Mouse (Mus musculus) liver, embryonic 15.5 days (tissue): ENCODE measurements around the gene Col26a1. TPM values are rescaled to one million over a fixed set of nuclear protein-coding genes. Genes with fewer than 3 reads are reported as not detected.
"Not testable (repeated sequence)": the region's sequence is repeated elsewhere in the genome, so short reads cannot be mapped to it uniquely, and the experiment has no call there.

Source experiments
- ATAC-seq: fragments of 200-750 bp; cut with Nextera tagmentation; 2 replicates; pipeline ENCODE4 v1.8.0; 2017; ENCODE audit warnings: moderate number of reproducible peaks, mild to moderate bottlenecking, moderate library complexity; ENCODE audit not compliant: insufficient read depth
- H3K27ac ChIP-seq: fragments of 300-500 bp; sonication (generic); replicated peaks from 2 replicates; pipeline ENCODE4 v1.5.1; 2015; ENCODE audit warnings: mild to moderate bottlenecking, inconsistent platforms
- H3K27me3 ChIP-seq: fragments of 300-500 bp; sonication (generic); 2 replicates; pipeline ENCODE4 v1.6.1; 2015; ENCODE audit warnings: mild to moderate bottlenecking, inconsistent platforms
- H3K36me3 ChIP-seq: fragments of 300-500 bp; sonication (generic); replicated peaks from 2 replicates; pipeline ENCODE4 v1.6.1; 2015; ENCODE audit warnings: moderate library complexity, mild to moderate bottlenecking, inconsistent platforms
- H3K4me1 ChIP-seq: fragments of 300-500 bp; sonication (generic); replicated peaks from 2 replicates; pipeline ENCODE4 v1.6.1; 2015; ENCODE audit warnings: inconsistent platforms
- H3K4me2 ChIP-seq: fragments of 300-500 bp; sonication (generic); 2 replicates; pipeline ENCODE4 v1.6.1; 2015; ENCODE audit warnings: moderate library complexity, mild to moderate bottlenecking, inconsistent platforms
- H3K4me3 ChIP-seq: fragments of 300-500 bp; sonication (generic); replicated peaks from 2 replicates; pipeline ENCODE4 v1.5.1; 2015; ENCODE audit warnings: mild to moderate bottlenecking, inconsistent platforms
- H3K9ac ChIP-seq: fragments of 300-500 bp; sonication (generic); 2 replicates; pipeline ENCODE4 v1.6.1; 2015; ENCODE audit warnings: moderate library complexity, mild to moderate bottlenecking, inconsistent platforms
- H3K9me3 ChIP-seq: fragments of 300-500 bp; sonication (generic); replicated peaks from 2 replicates; pipeline ENCODE4 v1.6.1; 2016; ENCODE audit warnings: inconsistent platforms
- WGBS: fragments of 180-500 bp; shearing (Covaris S2); methylation state at CpG from one replicate; pipeline ENCODE4 v1.1.7; 2015; ENCODE audit warnings: mixed read lengths; ENCODE audit not compliant: insufficient replicate concordance; 5-methylcytosine and 5-hydroxymethylcytosine counted together
- polyA plus RNA-seq: library from polyadenylated mRNA; unstranded; fragments of >200 nt; fragmentation: Nextera tagmentation; extraction: Ambion mirVana; gene quantifications from 2 replicates; pipeline ENCODE4 v1.2.1, GENCODE M21; 2015

The Col26a1 gene
- polyA plus RNA-seq, 1 experiment from 2014 or later = 0.85 TPM

DNA sequence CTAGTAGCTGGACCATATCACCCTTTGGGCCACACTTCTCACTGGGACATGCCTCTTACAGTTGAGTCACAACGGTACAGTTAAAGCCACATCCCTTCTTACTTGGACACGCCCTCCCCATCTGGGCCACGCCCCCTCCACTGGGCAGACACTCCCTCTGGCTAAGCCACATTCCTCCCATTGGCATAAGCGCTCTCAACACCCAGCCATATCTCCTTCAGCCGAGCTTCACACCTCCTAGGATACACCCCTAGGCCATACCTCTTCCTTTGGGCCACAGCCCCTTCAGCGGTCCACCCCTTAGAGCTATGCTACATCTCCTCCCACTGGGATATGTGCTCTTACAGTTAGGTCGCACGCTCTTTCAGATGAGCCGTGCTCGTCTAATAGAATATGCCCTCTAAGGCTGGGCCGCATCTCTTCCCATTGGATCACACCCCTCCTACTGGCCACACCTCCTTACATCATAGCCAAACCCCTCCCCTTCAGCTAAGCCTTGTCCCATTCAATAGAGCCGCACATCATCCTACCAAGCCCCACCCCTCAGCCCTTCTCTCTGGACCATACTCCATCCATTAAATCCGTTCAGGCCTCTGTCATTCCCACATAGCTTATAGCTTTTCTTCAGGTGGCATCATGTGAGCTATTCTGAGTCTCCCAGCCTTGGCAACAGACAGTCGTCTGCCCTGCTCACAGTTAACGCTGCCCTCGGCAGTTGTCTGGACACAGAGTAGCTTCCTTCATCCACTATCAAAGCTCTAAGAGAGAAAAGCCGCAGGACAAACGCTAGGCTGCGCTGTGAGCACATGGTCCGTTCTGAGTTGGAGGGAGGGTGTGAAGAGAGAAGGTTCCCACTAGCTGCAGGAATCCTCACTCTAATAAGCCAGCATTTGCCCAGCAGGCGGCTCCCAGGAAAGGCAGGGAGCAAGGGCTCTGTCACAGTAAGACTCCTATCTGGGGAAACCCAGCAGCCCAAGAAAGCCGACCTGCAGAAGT lies 109.7 kb downstream of the Col26a1 start:
- ATAC-seq = no peak

DNA sequence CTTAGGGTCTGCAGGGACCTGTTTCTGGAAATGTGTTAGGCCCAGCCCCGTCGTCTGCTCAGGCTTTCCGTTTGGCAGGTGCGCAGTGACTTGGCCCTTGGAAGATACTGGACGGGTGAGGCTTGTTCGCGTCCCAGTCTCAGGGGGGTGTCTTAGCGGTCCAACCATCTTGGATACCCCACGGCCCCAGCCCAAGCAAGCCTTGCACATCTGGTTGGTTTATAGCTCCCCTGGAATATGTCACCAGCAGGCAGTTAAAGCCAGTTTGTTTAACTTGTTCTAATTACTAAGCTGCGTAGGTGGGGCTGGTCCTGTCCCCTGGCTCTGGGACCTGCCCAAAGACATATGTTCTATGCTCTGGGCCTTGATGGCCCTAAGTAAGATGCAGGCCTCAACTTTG lies 111.9 kb downstream of the Col26a1 start:
- Histone ChIP-seq H3K4me3 (no peak overlapping the region), H3K36me3 (no peaks in the 10 kb centered on the region), H3K9ac (no peak overlapping the region), H3K4me1 (no peaks in the 10 kb centered on the region), H3K9me3 (no peaks in the 10 kb centered on the region), H3K27ac (no peak overlapping the region), H3K4me2 (no peak overlapping the region), H3K27me3 (no peaks in the 10 kb centered on the region)
- 75% methylated on average over 10 of the region's 10 CpGs for WGBS
- no peak for ATAC-seq

More for the DNA sequence above, 109.7 kb downstream of the Col26a1 start:
- Histone ChIP-seq H3K4me3 (no peak overlapping the region), H3K4me2 (no peak overlapping the region), H3K4me1 (no peaks in the 10 kb centered on the region), H3K9ac (no peak overlapping the region), H3K27ac (no peak overlapping the region), H3K36me3 (no peaks in the 10 kb centered on the region), H3K27me3 (no peaks in the 10 kb centered on the region), H3K9me3 (no peaks in the 10 kb centered on the region)
- WGBS = 49% methylated on average over 22 of the region's 22 CpGs

DNA sequence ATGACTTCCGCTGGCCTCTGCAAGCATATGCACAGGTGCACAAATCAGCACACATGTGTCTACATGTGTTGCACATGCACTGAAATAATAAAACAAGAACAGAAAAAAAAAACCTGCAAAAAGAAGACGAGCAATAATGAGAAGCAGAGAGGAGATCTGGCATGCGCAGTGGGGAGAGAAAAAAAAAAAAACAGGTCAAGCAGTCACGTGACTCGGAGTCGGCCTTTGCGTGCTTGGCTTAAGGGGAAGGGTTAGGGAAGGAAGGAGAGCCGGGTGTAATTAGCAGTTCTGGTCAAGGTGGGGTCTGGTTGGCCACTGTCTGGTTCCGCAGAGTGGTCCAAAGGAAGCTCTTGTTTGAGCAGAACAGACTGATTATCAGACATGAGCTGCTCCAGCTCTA lies 115.7 kb downstream of the Col26a1 start:
- Histone ChIP-seq H3K4me3 (no peak overlapping the region), H3K9me3 (no peaks in the 10 kb centered on the region), H3K27me3 (no peaks in the 10 kb centered on the region), H3K9ac (no peak overlapping the region), H3K27ac (no peak overlapping the region), H3K36me3 (no peaks in the 10 kb centered on the region), H3K4me2 (no peak overlapping the region), H3K4me1 (no peaks in the 10 kb centered on the region)
- ATAC-seq = no peak
- 63% methylated on average over 9 of the region's 9 CpGs for WGBS

DNA sequence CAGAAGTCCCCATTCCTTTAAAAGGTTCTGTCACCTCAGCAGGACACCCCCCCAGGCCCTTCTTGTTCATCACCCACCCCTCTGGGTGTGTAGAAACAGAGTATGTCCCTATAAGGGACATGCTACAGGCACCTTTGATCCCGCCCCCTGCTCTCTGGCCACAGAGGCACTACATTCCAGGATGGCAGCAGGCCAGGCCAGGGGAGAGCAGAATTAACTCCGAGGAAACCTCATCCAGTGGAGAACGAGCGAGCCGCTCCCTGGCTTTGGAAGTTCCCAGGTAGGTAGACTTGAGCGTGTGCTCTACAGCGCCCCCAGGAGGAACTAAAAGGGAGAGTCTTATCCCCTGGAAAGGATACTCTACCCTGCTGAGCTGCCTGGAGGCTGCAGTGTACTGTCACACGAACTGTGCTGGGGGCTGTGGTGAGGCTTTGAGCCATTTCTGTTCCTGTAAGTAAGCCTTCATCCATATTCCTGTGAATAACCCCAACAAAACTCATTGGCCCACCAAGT lies 118.8 kb downstream of the Col26a1 start:
- no peaks in the 10 kb centered on the region for H3K4me1 ChIP-seq
- no peak for ATAC-seq
- no peaks in the 10 kb centered on the region for H3K36me3 ChIP-seq
- H3K9me3 ChIP-seq = no peaks in the 10 kb centered on the region
- H3K4me2 ChIP-seq = no peak overlapping the region
- no peak overlapping the region for H3K9ac ChIP-seq
- H3K27me3 ChIP-seq = no peaks in the 10 kb centered on the region
- WGBS = 48% methylated on average over 8 of the region's 8 CpGs
- no peak overlapping the region for H3K27ac ChIP-seq
- no peak overlapping the region for H3K4me3 ChIP-seq

DNA sequence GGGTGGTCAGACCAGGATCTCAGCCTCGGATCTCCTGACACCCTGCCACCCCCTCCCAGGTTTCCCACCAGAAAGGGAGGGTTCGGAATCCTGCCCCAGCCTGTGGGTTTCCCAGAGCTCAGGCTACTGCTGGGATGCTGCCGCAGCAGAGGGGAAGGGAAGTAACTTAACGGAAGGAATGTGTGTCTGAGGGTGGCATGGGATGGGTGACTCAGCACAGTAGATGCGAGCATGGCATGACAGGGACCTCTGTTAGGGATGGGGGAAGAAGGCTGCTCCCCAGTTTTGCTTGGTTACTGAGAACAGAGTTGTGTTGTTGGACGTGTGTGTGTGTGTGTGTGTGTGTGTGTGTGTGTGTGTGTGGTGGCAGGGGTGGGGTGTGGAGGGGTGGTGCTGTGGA lies 122.7 kb downstream of the Col26a1 start:
- no peak overlapping the region for H3K9ac ChIP-seq
- no peaks in the 10 kb centered on the region for H3K4me1 ChIP-seq
- H3K27me3 ChIP-seq = no peaks in the 10 kb centered on the region
- H3K27ac ChIP-seq = no peak overlapping the region
- H3K4me3 ChIP-seq = no peak overlapping the region
- 32% methylated on average over 6 of the region's 6 CpGs for WGBS
- no peak overlapping the region for H3K4me2 ChIP-seq
- ATAC-seq = no peak
- no peaks in the 10 kb centered on the region for H3K36me3 ChIP-seq
- H3K9me3 ChIP-seq = no peaks in the 10 kb centered on the region

- ATAC-seq = no peak
- Histone ChIP-seq H3K9ac (no peak overlapping the region), H3K36me3 (no peaks in the 10 kb centered on the region), H3K9me3 (no peaks in the 10 kb centered on the region), H3K4me3 (no peak overlapping the region), H3K27me3 (no peaks in the 10 kb centered on the region), H3K27ac (no peak overlapping the region), H3K4me1 (no peaks in the 10 kb centered on the region), H3K4me2 (no peak overlapping the region)
- 38% methylated on average over 6 of the region's 6 CpGs for WGBS
Observed at GRCm38 (mm10) chr5:136759781-136760180, 123.2 kb downstream of the Col26a1 start.

GRCm38 (mm10) chr5:136755696-136756095 lies 127.3 kb downstream of the Col26a1 start:
- H3K27me3 ChIP-seq = no peaks in the 10 kb centered on the region
- no peaks in the 10 kb centered on the region for H3K4me1 ChIP-seq
- no peaks in the 10 kb centered on the region; the same call in 1 of the 2 replicates for H3K9me3 ChIP-seq
- no peak overlapping the region for H3K27ac ChIP-seq
- WGBS = 3% methylated on average over 3 of the region's 3 CpGs
- H3K4me3 ChIP-seq = no peak overlapping the region
- H3K36me3 ChIP-seq = no peaks in the 10 kb centered on the region
- no peak overlapping the region for H3K9ac ChIP-seq
- no peak for ATAC-seq
- H3K4me2 ChIP-seq = no peak overlapping the region

GRCm38 (mm10) chr5:136754053-136754591 lies 128.9 kb downstream of the Col26a1 start:
- H3K4me2 ChIP-seq = no peak overlapping the region
- no peaks in the 10 kb centered on the region for H3K27me3 ChIP-seq
- no peaks in the 10 kb centered on the region; the same call in 1 of the 2 replicates for H3K9me3 ChIP-seq
- WGBS = 59% methylated on average over 14 of the region's 14 CpGs
- no peak overlapping the region for H3K9ac ChIP-seq
- H3K27ac ChIP-seq = no peak overlapping the region
- no peaks in the 10 kb centered on the region for H3K36me3 ChIP-seq
- no peak for ATAC-seq
- H3K4me1 ChIP-seq = no peaks in the 10 kb centered on the region
- no peak overlapping the region for H3K4me3 ChIP-seq

GRCm38 (mm10) chr5:136753176-136753575 lies 129.8 kb downstream of the Col26a1 start:
- not testable (repeated sequence) for H3K4me1 ChIP-seq, H3K27ac ChIP-seq, ATAC-seq, H3K9ac ChIP-seq, H3K36me3 ChIP-seq, H3K4me2 ChIP-seq, H3K4me3 ChIP-seq, H3K9me3 ChIP-seq, H3K27me3 ChIP-seq
- WGBS = 39% methylated on average over 7 of the region's 7 CpGs

- Histone ChIP-seq H3K27ac (no peak overlapping the region), H3K36me3 (no peaks in the 10 kb centered on the region), H3K9me3 (peaks cover 11% of the 10 kb centered on the region; the same call in 1 of the 2 replicates), H3K4me3 (no peak overlapping the region), H3K27me3 (no peaks in the 10 kb centered on the region), H3K4me2 (no peak overlapping the region), H3K4me1 (no peaks in the 10 kb centered on the region), H3K9ac (no peak overlapping the region)
- whole genome bisulfite sequencing = 91% methylated on average over 19 of the region's 19 CpGs
- ATAC-seq = no peak
Observed at GRCm38 (mm10) chr5:136752104-136752503, 130.9 kb downstream of the Col26a1 start.

DNA sequence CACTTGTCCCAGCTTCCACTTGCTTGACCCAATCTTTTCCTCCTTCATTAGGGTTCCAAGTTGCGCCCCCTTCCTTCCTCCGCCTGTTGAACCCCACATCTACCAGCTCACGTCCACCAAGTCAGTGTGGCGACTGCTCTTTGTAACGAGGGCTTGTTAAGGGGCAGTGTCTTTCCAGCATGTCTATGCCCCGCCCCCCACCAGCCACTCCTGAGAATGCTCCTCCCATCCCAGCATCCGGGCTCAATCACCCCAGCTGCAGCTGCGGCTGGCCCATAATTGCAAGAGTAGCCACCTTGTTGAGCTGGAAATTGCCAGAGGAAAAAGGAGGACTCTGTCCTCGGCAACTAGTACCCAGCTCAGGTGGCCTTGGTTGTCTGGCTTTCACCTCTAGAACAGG lies 136.4 kb downstream of the Col26a1 start:
- H3K4me2 ChIP-seq = no peak overlapping the region
- H3K4me1 ChIP-seq = no peaks in the 10 kb centered on the region
- ATAC-seq = no peak
- no peak overlapping the region for H3K9ac ChIP-seq
- no peaks in the 10 kb centered on the region for H3K36me3 ChIP-seq
- H3K4me3 ChIP-seq = no peak overlapping the region
- 55% methylated on average over 9 of the region's 9 CpGs for WGBS
- 0 out of 2 replicates have a peak, but pooled peaks cover 11% of the 10 kb centered on the region for H3K9me3 ChIP-seq
- H3K27ac ChIP-seq = no peak overlapping the region
- H3K27me3 ChIP-seq = no peaks in the 10 kb centered on the region
